Mouse (Mus musculus) ES-Bruce4 (cell line): ENCODE data around the gene Ebf4. TPM values are rescaled to one million over a fixed set of nuclear protein-coding genes. Genes with fewer than 3 reads are reported as not detected.

Experiments used
- H3K27ac ChIP-seq: 2 replicates; pipeline ENCODE4 v1.5.1; 2012; ENCODE audit warnings: low read length, inconsistent platforms; ENCODE audit not compliant: insufficient read depth
- H3K27me3 ChIP-seq: 2 replicates; pipeline ENCODE4 v1.6.1; 2012; ENCODE audit warnings: mild to moderate bottlenecking, low read length, inconsistent platforms; ENCODE audit not compliant: control insufficient read depth, poor library complexity, insufficient read depth, severe bottlenecking
- H3K36me3 ChIP-seq: 2 replicates; pipeline ENCODE4 v1.6.1; 2012; ENCODE audit warnings: inconsistent platforms, mild to moderate bottlenecking, low read length, moderate library complexity; ENCODE audit not compliant: control insufficient read depth, poor library complexity, insufficient read depth, severe bottlenecking
- H3K4me1 ChIP-seq: one replicate; pipeline ENCODE4 v1.8.1; 2011; ENCODE audit warnings: low read length; ENCODE audit not compliant: control insufficient read depth, insufficient read depth
- H3K4me3 ChIP-seq: 2 replicates; pipeline ENCODE4 v1.5.1; 2011; ENCODE audit warnings: low read depth, mild to moderate bottlenecking, low read length
- H3K9ac ChIP-seq: 2 replicates; pipeline ENCODE4 v1.6.1; 2012; ENCODE audit warnings: low read depth, mild to moderate bottlenecking, inconsistent platforms; ENCODE audit not compliant: poor library complexity, severe bottlenecking
- H3K9me3 ChIP-seq: replicated peaks from 2 replicates; pipeline ENCODE4 v1.6.1; 2012; ENCODE audit warnings: mild to moderate bottlenecking, low read length, inconsistent platforms; ENCODE audit not compliant: control insufficient read depth, poor library complexity, insufficient read depth, severe bottlenecking
- CTCF ChIP-seq: IDR thresholded peaks from one replicate; pipeline ENCODE4 v1.8.1; 2011; ENCODE audit warnings: low read depth, low read length
- EP300 ChIP-seq: IDR thresholded peaks from 2 replicates; pipeline ENCODE4 v1.6.1; 2011; ENCODE audit warnings: low read depth, low read length; ENCODE audit not compliant: insufficient read depth
- POLR2A ChIP-seq: IDR thresholded peaks from one replicate; pipeline ENCODE4 v1.8.1; 2011; ENCODE audit warnings: low read length; ENCODE audit not compliant: insufficient read depth
- polyA plus RNA-seq: library from polyadenylated mRNA; stranded (reverse); fragments of >200 nt; gene quantifications from 2 replicates; pipeline ENCODE4 v1.2.4, GENCODE M21; 2011; ENCODE audit warnings: low read depth; ENCODE audit not compliant: missing spikeins, insufficient read depth, insufficient read length

Gene Ebf4
- polyA plus RNA-seq, 1 experiment, result 4.8 TPM

DNA sequence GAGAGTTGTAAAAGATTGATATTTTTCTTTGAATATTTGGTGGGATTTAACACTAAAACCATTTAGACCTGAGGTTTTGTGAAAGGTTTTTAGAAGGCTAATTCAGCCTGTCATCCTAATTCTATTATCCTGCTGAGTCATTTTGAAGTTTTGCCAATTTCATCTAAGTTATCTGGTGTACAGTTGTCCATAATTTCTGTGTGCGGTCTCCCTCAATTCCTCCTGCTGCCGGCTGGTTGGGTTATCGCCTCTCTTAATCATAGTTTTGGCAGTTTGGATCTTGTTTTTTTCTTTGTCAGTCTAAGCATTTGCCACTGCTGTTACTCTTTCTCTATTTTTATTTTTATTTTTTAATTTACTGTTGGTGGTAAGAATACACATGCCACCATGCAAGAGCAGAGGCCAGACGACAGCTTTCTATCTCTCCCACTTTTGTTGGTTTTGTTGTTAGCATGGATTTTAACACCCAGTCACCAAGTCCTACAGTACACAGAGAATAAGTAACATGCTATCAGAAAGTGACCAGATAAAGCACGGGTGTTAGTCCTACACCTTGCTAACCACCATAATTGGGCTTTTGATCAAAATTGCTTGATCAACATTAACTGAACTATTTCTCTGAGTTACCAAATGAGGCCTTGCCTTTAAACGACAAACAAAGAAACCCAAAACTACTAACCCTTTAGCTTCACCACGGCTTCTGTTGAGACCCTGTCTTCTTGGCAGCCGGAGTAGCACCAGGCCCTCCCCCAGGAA lies 45.7 kb downstream of the Ebf4 start:
- Histone ChIP-seq H3K27me3 (no peaks in the 10 kb centered on the region), H3K27ac (no peak overlapping the region), H3K9me3 (no peaks in the 10 kb centered on the region), H3K9ac (no peak overlapping the region), H3K36me3 (no peaks in the 10 kb centered on the region), H3K4me1 (no peaks in the 10 kb centered on the region), H3K4me3 (no peak overlapping the region)
- TF ChIP-seq EP300 (no peak), POLR2A (no peak), CTCF (no peak)

GRCm38 (mm10) chr2:130341220-130341580 lies 46.2 kb downstream of the Ebf4 start:
- Histone ChIP-seq H3K9ac (no peak overlapping the region), H3K9me3 (no peaks in the 10 kb centered on the region), H3K36me3 (no peaks in the 10 kb centered on the region), H3K27ac (no peak overlapping the region), H3K4me1 (no peaks in the 10 kb centered on the region), H3K4me3 (no peak overlapping the region), H3K27me3 (no peaks in the 10 kb centered on the region)
- TF ChIP-seq CTCF, result no peak
- TF ChIP-seq EP300, result no peak
- TF ChIP-seq POLR2A, result no peak

DNA sequence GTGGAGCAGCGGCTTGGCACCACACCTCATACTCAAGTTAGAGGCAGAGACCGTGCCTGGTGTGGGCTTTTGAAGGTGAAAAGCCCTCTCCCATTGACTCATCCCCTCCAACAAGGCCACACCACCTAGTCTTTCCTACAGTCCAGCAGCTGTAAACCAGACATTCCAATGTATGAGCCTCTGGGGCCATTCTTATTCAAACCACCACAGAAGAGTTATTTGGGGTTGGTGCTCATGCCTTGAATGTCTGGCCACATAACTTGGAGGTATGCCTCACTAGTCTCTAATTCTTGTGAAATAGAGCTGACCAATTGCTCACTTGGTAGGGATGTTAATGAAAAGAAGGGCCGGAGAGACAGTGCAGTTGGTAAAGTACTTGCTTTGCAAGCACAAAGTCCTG lies 55.4 kb downstream of the Ebf4 start:
- H3K27ac ChIP-seq, result no peak overlapping the region
- H3K4me1 ChIP-seq, result peaks cover 6% of the 10 kb centered on the region
- H3K4me3 ChIP-seq, result no peak overlapping the region
- no peak for TF ChIP-seq CTCF
- TF ChIP-seq EP300, result no peak
- no peak for TF ChIP-seq POLR2A
- H3K9ac ChIP-seq, result no peak overlapping the region
- no peaks in the 10 kb centered on the region for H3K27me3 ChIP-seq
- H3K9me3 ChIP-seq, result no peaks in the 10 kb centered on the region
- H3K36me3 ChIP-seq, result no peaks in the 10 kb centered on the region

DNA sequence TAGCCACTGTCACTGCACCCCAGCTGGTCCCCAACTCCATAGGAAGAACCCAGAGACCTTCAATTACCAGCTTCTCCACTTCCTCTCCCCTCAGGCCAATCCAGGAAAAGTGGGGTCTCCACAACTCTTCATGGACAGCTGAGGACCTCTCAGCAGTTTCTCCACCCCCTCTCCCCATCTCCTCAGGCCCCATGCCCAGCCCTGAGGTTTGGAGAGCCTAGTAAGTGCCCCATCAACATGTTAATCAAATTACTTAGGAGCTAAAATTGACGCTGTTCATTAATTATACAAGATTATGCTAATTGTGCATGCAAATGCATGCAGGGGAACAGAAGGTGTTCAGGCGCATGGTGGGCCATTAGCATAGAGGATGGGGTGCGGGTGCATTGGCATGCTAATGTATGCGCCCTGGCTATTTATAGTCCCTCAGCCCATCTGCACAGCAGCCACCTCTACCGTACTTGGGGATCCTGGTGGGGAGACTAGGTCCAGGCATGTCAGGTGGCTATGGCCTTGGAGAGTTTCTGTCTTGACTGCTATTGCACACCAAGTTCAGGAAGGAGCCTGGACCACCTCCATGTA lies 56.9 kb downstream of the Ebf4 start:
- no peak overlapping the region for H3K9ac ChIP-seq
- no peaks in the 10 kb centered on the region for H3K36me3 ChIP-seq
- TF ChIP-seq EP300, result peak; percentile 81
- TF ChIP-seq CTCF, result no peak
- no peak for TF ChIP-seq POLR2A

GRCm38 (mm10) chr2:130353411-130353810 lies 58.4 kb downstream of the Ebf4 start:
- Histone ChIP-seq H3K4me1 (peaks cover 6% of the 10 kb centered on the region), H3K36me3 (no peaks in the 10 kb centered on the region), H3K9me3 (no peaks in the 10 kb centered on the region), H3K4me3 (no peak overlapping the region), H3K27me3 (no peaks in the 10 kb centered on the region), H3K27ac (no peak overlapping the region), H3K9ac (no peak overlapping the region)
- TF ChIP-seq CTCF, result no peak
- no peak for TF ChIP-seq EP300
- TF ChIP-seq POLR2A, result no peak

More for the DNA sequence above, 56.9 kb downstream of the Ebf4 start:
- no peaks in the 10 kb centered on the region for H3K27me3 ChIP-seq
- no peak overlapping the region for H3K27ac ChIP-seq
- no peaks in the 10 kb centered on the region for H3K9me3 ChIP-seq
- no peak overlapping the region for H3K4me3 ChIP-seq
- peaks cover 6% of the 10 kb centered on the region for H3K4me1 ChIP-seq

DNA sequence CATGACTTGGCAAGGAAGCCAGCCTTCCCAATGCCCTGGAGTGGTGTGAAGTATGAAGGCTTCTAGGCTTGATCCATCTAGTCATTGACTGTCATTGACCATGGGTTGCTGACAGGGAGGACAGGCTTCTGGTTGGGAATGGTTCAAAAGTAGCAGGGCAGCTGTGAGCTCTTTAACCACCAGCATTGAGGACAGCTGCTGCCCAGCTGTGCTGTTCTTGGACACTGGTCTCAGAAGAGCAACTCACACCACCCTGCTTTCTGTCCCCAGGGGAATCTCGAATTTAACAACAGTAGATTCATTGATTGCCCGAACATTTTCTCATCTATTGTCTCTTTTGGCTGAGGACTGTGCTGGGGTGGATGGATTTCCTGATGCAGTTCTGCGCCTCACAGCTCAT lies 58.9 kb downstream of the Ebf4 start:
- Histone ChIP-seq H3K27me3 (no peaks in the 10 kb centered on the region), H3K4me3 (no peak overlapping the region), H3K9me3 (no peaks in the 10 kb centered on the region), H3K9ac (no peak overlapping the region), H3K4me1 (peaks cover 7% of the 10 kb centered on the region), H3K27ac (no peak overlapping the region), H3K36me3 (no peaks in the 10 kb centered on the region)
- TF ChIP-seq CTCF, result no peak
- TF ChIP-seq POLR2A, result no peak
- no peak for TF ChIP-seq EP300
